Mouse (Mus musculus) bone marrow macrophage, adult 2 months (primary cell): ENCODE results near the gene Gm21985. TPM values are rescaled to one million over a fixed set of nuclear protein-coding genes. Genes with fewer than 3 reads are reported as not detected.

Source experiments
- H3K27ac ChIP-seq: 2 replicates; pipeline ENCODE4 v1.5.1; 2012; ENCODE audit warnings: low read depth, low read length; ENCODE audit not compliant: insufficient read depth
- H3K4me1 ChIP-seq: 2 replicates; pipeline ENCODE4 v1.6.1; 2012; ENCODE audit warnings: low read length; ENCODE audit not compliant: control insufficient read depth, insufficient read depth
- H3K4me3 ChIP-seq: 2 replicates; pipeline ENCODE4 v1.5.1; 2012; ENCODE audit warnings: mild to moderate bottlenecking, low read length, moderate library complexity; ENCODE audit not compliant: insufficient read depth
- CTCF ChIP-seq: IDR thresholded peaks from 2 replicates; pipeline ENCODE4 v1.5.1; 2012; ENCODE audit warnings: low read depth, mild to moderate bottlenecking, low read length, moderate library complexity
- POLR2A ChIP-seq: IDR thresholded peaks from 2 replicates; pipeline ENCODE4 v1.6.1; 2012; ENCODE audit warnings: mild to moderate bottlenecking, low read depth, low read length, borderline replicate concordance
- polyA plus RNA-seq: library from polyadenylated mRNA; stranded (reverse); fragments of >200 nt; gene quantifications from 2 replicates; pipeline ENCODE4 v1.2.4, GENCODE M21; 2012; ENCODE audit not compliant: missing spikeins, insufficient read depth, insufficient read length

Gene Gm21985
- polyA plus RNA-seq, 1 experiment, result not detected

GRCm38 (mm10) chr2:112318227-112318626, 52.1 kb downstream of the Gm21985 start:
- H3K4me3 ChIP-seq, result no peak overlapping the region
- H3K27ac ChIP-seq, result no peak overlapping the region
- TF ChIP-seq POLR2A (no peak), CTCF (no peak)
- H3K4me1 ChIP-seq, result no peaks in the 10 kb centered on the region

- no peak for TF ChIP-seq CTCF
- TF ChIP-seq POLR2A, result no peak
- no peaks in the 10 kb centered on the region for H3K4me1 ChIP-seq
- no peak overlapping the region for H3K4me3 ChIP-seq
- H3K27ac ChIP-seq, result no peak overlapping the region
Observed at GRCm38 (mm10) chr2:112318905-112319304, 52.8 kb downstream of the Gm21985 start.

DNA sequence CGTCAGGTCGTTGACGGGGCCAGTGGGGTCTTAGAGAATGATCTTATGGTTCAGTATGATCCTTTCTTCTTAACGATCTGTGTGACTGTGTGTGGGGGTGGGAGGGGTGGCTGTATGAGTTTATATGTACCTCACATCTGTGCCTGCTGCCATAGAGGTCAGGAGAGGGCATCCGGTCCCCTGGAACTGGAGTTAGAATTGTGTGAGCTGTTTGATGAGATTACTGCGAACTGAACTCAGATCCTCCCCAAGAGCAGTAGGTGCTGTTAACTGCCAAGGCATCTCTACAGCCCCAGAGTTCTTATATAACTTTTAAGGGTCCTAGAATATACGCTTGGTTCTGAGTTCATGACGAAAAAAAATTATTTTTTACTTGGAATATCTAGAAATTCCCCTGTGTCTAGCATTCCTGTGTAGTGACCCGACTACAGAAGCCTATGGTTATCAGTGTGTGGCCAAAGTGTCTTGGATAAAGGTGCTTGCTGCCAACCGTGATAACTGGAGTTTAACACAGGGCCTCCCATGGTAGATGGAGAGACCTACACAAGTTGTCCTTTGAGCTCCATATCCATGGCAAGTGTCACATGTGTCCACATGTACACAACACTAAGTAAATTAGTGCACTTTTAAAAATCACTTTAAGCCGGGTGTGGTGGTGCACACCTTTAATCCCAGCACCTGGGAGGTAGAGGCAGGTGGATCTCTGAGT, 62.1 kb downstream of the Gm21985 start:
- TF ChIP-seq CTCF (no peak), POLR2A (no peak)

DNA sequence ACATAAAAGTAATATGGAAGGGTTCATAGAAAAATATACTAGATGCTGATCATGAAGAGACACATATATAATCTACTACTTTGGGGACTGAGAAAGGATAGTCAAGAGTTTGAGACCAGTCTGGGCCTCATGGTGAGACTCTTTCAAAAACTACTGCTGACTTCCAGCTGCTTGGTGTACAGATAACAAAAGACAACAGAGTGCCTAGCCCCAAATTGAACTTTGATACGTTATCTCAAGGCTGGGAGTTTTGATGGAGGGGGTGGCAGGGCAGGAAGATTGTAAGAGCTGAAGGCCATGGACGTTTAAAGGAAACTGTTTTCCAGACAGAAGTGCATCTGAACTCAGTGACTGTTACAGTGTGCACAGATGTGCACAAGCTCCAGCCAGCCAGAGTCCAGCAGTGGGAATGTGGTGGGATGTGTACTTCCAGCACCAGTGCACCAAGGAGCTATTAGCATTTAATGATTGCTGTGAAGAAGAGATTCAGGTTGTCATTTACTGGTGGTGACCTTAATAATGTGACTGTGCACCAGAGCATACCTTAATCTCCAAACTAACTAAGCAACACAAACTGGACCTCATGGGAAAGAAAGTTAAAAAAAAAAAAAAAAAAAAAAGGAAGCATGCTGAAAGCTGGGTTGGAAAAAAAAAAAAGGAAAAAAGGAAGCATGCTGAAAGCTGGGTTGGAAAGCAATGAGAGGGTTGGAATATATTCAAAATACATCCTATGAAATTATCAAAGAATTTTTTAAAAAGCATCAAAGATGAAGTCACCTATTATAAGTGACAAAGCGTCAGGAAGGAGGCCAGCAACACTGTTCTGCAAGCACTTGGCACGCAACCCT, 66.2 kb downstream of the Gm21985 start:
- Histone ChIP-seq H3K27ac (no peak overlapping the region), H3K4me3 (no peak overlapping the region), H3K4me1 (peaks cover 7% of the 10 kb centered on the region)
- TF ChIP-seq CTCF, result no peak
- TF ChIP-seq POLR2A, result no peak

More for the DNA sequence above, 62.1 kb downstream of the Gm21985 start:
- Histone ChIP-seq H3K27ac (no peak overlapping the region), H3K4me1 (peaks cover 7% of the 10 kb centered on the region), H3K4me3 (no peak overlapping the region)

GRCm38 (mm10) chr2:112337211-112337610, 71.1 kb downstream of the Gm21985 start:
- H3K4me1 ChIP-seq, result peaks cover 5% of the 10 kb centered on the region
- H3K4me3 ChIP-seq, result no peak overlapping the region
- no peak for TF ChIP-seq CTCF
- no peak for TF ChIP-seq POLR2A
- no peak overlapping the region for H3K27ac ChIP-seq

DNA sequence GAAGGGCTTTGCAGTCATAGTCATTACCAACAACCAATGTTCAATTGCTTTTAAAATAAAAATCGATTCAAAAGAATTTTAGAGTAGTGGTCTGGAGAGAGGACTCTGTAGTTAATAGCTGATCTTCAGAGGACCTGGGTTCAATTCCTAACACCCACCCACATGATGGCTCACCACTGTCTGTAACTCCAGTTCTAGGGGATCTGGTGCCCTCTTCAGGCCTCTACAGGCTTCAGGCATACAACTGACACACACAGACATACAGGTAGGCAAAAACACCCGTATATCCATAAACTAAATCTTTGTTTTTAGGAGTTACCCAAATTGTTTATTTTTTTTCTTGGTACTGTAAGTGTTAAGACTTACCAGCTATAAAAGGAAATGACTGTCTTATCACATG, 73.6 kb downstream of the Gm21985 start:
- TF ChIP-seq CTCF, result no peak
- no peak for TF ChIP-seq POLR2A
- Histone ChIP-seq H3K27ac (no peak overlapping the region), H3K4me1 (no peaks in the 10 kb centered on the region; the same call in 1 of the 2 replicates), H3K4me3 (no peak overlapping the region)

GRCm38 (mm10) chr2:112341117-112341516, 75.0 kb downstream of the Gm21985 start:
- no peak overlapping the region for H3K27ac ChIP-seq
- no peaks in the 10 kb centered on the region; the same call in 1 of the 2 replicates for H3K4me1 ChIP-seq
- no peak overlapping the region for H3K4me3 ChIP-seq
- TF ChIP-seq POLR2A, result no peak
- no peak for TF ChIP-seq CTCF

- TF ChIP-seq POLR2A (no peak), CTCF (no peak)
Observed at GRCm38 (mm10) chr2:112348246-112348645, 82.1 kb downstream of the Gm21985 start.

DNA sequence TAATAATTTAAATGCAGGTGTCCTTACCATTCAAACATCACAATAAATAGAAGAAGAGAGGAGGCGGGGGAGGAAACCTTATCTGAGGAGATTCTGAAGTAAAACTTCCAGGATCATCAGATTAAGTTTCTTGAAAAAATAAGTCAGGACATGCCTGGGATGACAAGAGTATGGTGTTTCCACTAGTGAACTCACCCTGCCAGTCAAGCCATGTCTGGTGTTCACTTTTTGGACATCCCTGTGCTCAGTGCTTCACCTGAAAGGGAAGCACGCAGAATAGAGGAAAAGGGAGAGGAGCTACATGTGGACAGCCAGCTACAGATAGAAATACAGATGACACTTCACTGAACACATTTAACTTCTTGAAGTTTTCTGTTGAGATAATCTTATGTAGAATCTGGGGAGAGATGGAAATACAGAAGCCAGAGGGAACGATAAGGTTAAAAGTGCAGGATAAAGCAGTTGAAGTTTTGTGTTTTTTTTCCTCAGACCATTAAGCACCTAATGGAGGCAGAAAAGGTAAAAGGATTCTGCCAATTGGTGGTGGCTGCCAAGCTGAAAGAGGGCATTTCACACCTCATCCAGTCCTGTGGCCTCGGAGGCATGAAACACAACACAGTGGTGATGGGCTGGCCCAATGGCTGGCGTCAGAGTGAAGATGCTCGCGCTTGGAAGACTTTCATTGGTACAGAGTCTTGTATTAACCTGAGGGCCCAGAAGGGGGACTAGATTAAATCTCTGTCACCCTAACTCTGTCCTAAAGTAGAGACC, 87.8 kb downstream of the Gm21985 start:
- TF ChIP-seq CTCF (no peak), POLR2A (no peak)
- H3K4me1 ChIP-seq, result 0 out of 2 replicates have a peak, but pooled peaks cover 2% of the 10 kb centered on the region
- no peak overlapping the region for H3K4me3 ChIP-seq
- H3K27ac ChIP-seq, result no peak overlapping the region

More at GRCm38 (mm10) chr2:112348246-112348645, 82.1 kb downstream of the Gm21985 start:
- H3K4me3 ChIP-seq, result no peak overlapping the region
- H3K27ac ChIP-seq, result no peak overlapping the region
- H3K4me1 ChIP-seq, result no peaks in the 10 kb centered on the region

GRCm38 (mm10) chr2:112359611-112360010, 93.5 kb downstream of the Gm21985 start:
- no peak overlapping the region for H3K4me3 ChIP-seq
- H3K4me1 ChIP-seq, result 0 out of 2 replicates have a peak, but pooled peaks cover 2% of the 10 kb centered on the region
- no peak overlapping the region for H3K27ac ChIP-seq
- TF ChIP-seq POLR2A (no peak), CTCF (no peak)
